Mouse (Mus musculus) central nervous system, embryonic 14 days (tissue): ENCODE results near the gene Gm20503. TPM values are rescaled to one million over a fixed set of nuclear protein-coding genes. Genes with fewer than 3 reads are reported as not detected.

Experiments
- polyA plus RNA-seq: library from polyadenylated mRNA; depleted of rRNA; stranded (reverse); fragments of >200 nt; gene quantifications from 2 replicates; pipeline ENCODE4 v1.2.3, GENCODE M21; 2012; rRNA removed

Gene Gm20503
- not detected in 2 replicates for polyA plus RNA-seq

GRCm38 (mm10) chr4:59002948-59003805, at the start of gene Gm20503:
Gene Gm20503, plus strand, starts transcription at chr4:59003210.

GRCm38 (mm10) chr4:58986540-58987190, 16.3 kb upstream of the Gm20503 start, which contains the start of gene Ptgr1:
Gene Ptgr1, minus strand, starts transcription at chr4:58987119.

GRCm38 (mm10) chr4:58994762-58995161, 8.2 kb upstream of the Gm20503 start, which contains the start of gene Dnajc25:
Gene Dnajc25, plus strand, starts transcription at chr4:58995062.

GRCm38 (mm10) chr4:59034918-59035785, 32.1 kb downstream of the Gm20503 start, which contains the start of gene Gng10:
Gene Gng10, plus strand, starts transcription at chr4:59035088.

Other genes starting within 250 kb of the Gm20503 start
- gene Olfr267, start 215.5 kb upstream of the Gm20503 start, polyA plus RNA-seq, result 0.31 and 0.36 TPM in 2 replicates
- 28.0 and 28.1 TPM in 2 replicates for gene Ecpas, start 90.5 kb upstream of the Gm20503 start, polyA plus RNA-seq
- 2.9 and 3.2 TPM in 2 replicates for gene Zkscan16, start 59.6 kb upstream of the Gm20503 start, polyA plus RNA-seq
- 4.0 and 6.1 TPM in 2 replicates for gene Ptgr1, start 16.1 kb upstream of the Gm20503 start, polyA plus RNA-seq
- 4.0 and 6.2 TPM in 2 replicates for gene Dnajc25, start 8.1 kb upstream of the Gm20503 start, polyA plus RNA-seq
- 65.4 and 73.0 TPM in 2 replicates for gene Gng10, start 31.9 kb downstream of the Gm20503 start, polyA plus RNA-seq
- not detected in 2 replicates for gene AI481877, start 135.8 kb downstream of the Gm20503 start, polyA plus RNA-seq
- gene Ugcg, start 186.0 kb downstream of the Gm20503 start, polyA plus RNA-seq, result 48.8 and 49.8 TPM in 2 replicates